Mouse (Mus musculus) gastrocnemius, postnatal 25 days (tissue): Measurements from ENCODE around the gene Hps3. TPM values are rescaled to one million over a fixed set of nuclear protein-coding genes. Genes with fewer than 3 reads are reported as not detected.

Experiments
- DNase-seq: peaks from one replicate; pipeline ENCODE4 v3.0.0; 2022
- total RNA-seq, 2 experiments: library from RNA; stranded (reverse); gene quantifications; 1 replicate in 1 of 2; 2 replicates in 1 of 2; pipeline ENCODE4 v1.2.3; 2021

Gene Hps3
- total RNA-seq, 2 experiments from 2014 or later, result 3.9 to 4.7 TPM

GRCm38 (mm10) chr3:19948552-19948951 lies 86.6 kb downstream of the Hps3 start:
- DNase-seq, result no peak

Other genes starting within 250 kb of the Hps3 start
- gene Cp, start 78.3 kb downstream of the Hps3 start, total RNA-seq, result 1 to 10 TPM; 6.4 to 9.0 TPM
- 1 to 10 TPM; 3.2 to 5.0 TPM for gene Hltf, start 22.5 kb upstream of the Hps3 start, total RNA-seq
- 100 to 1,000 TPM; 309 to 334 TPM for gene Gyg, start 120.0 kb upstream of the Hps3 start, total RNA-seq
- gene Cpa3, start 206.9 kb upstream of the Hps3 start, total RNA-seq, result 1 to 10 TPM; 2.8 to 4.6 TPM
- under 1 TPM in 1 of 2 experiments, not detected in 1; 0.24 TPM for gene Cpb1, start 240.4 kb upstream of the Hps3 start, total RNA-seq